Mouse (Mus musculus) right cerebral cortex, postnatal 10 days (tissue): ENCODE data around the gene Arhgap45.
A peak's percentile ranks its signal among the peaks of the same experiment; 100 is the strongest.
"Not testable (repeated sequence)": the region's sequence is repeated elsewhere in the genome, so short reads cannot be mapped to it uniquely, and the experiment has no call there.

Source experiments
- DNase-seq, 2 experiments: peaks; one replicate each; pipeline ENCODE4 v3.0.0; 2021; ENCODE audit warnings: low spot score in 2 of 2

The Arhgap45 gene

GRCm38 (mm10) chr10:80033511-80034391 lies 17.3 kb downstream of the Arhgap45 start:
- DNase-seq = no peak

GRCm38 (mm10) chr10:80035148-80035547 lies 18.7 kb downstream of the Arhgap45 start:
- no peak for DNase-seq

- no peak for DNase-seq
These were observed 19.2 kb downstream of the Arhgap45 start for GRCm38 (mm10) chr10:80035686-80036085.

GRCm38 (mm10) chr10:80036832-80037231 lies 20.4 kb downstream of the Arhgap45 start:
- DNase-seq = no peak

DNA sequence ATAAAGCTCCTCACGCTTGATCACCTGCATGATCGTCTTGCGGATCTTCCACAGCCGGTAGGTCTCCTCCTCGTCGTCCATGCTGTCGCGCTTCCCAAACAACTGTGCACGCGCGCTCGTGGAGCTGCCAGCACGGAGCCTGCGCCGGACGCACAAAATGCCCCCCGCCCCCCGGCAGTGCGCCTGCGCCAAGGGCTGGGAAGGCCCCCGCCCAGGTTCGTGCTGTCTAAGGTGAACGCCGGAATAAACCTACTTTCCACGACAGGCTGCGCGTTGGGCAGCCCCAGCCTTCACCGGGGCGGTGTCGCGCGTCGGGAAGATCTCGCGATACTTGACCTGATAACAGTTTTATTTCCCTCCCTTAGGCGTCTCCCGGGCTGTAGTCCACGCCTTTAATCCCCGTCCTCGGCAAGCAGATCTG lies 23.1 kb downstream of the Arhgap45 start, which contains the start of gene Polr2e:
TSS of gene Polr2e (minus strand) at position 237 of the 421 bp plus-strand sequence.
- DNase-seq = peak; percentile 99

- DNase-seq = not testable (repeated sequence)
These were observed 25.1 kb downstream of the Arhgap45 start for GRCm38 (mm10) chr10:80041409-80042060.

- DNase-seq = no peak
These were observed 27.6 kb downstream of the Arhgap45 start for GRCm38 (mm10) chr10:80044087-80044486.

GRCm38 (mm10) chr10:80045364-80045763 lies 28.9 kb downstream of the Arhgap45 start:
- not testable (repeated sequence) for DNase-seq

DNA sequence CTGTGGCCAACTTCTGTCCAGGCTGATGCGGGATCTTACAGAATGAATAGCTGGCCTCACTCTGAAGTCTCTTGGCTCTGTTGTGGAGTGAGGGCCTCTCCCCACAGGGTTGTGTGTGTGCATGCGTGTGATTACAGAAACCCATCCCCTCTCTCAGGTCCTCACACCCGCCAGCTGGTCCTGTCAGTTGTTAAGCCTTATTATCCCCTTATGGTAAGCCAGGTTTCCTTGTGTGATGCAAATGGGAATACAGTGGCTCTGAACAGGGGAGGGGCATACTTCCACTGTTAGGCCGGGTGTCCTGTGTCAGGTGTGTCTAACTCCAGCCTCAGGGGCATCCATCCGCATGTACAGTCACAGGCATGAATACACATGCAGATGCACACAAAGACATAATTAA lies 29.3 kb downstream of the Arhgap45 start:
- no peak for DNase-seq

- DNase-seq = no peak
These were observed 30.6 kb downstream of the Arhgap45 start, which contains the start of gene Gpx4 for GRCm38 (mm10) chr10:80047041-80047565. Gpx4 (plus strand) TSS chr10:80047166.

- DNase-seq = no peak
These were observed 31.9 kb downstream of the Arhgap45 start for GRCm38 (mm10) chr10:80048396-80048795.

- DNase-seq = no peak
These were observed 32.4 kb downstream of the Arhgap45 start for GRCm38 (mm10) chr10:80048834-80049233.

GRCm38 (mm10) chr10:80050244-80050643 lies 33.8 kb downstream of the Arhgap45 start:
- no peak for DNase-seq

GRCm38 (mm10) chr10:80050885-80051617 lies 34.6 kb downstream of the Arhgap45 start:
- no peak for DNase-seq

DNA sequence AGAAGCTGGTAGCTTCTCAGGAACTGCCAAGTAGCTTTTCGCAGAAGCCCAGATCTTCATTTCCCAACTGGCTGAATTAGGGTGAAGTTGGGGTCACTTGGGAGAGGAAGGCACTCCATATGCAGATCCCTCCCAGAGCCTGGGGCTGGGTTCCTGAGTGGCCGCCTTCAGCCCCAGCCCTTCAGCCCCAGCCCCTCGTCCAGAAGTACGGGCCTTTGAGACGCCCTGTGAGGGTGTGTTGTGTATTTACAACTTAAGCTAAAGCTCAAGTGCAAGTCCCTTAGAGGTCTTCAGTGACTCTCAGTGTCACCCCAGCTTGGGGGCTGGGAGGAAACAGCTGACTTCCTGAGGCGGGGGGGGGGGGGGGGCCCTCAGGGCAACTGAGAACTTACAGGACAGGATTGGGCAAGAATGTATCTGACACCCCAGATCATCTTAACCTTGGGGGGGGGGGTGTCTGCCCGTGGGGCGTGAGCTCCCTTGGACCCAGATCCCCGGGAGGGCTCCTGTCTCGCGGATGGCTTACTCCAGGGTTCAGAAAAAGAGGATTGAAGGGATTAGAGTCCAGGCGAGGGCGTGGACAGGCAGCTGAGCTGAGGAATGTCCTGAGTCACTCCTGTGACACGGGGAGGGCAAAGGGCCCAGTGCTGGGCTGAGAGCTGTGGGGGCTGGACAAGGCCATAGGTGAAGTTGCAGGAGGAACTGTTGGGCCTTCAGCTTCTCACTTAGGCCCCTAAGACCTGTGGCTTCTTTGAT lies 35.3 kb downstream of the Arhgap45 start:
- DNase-seq = no peak

DNA sequence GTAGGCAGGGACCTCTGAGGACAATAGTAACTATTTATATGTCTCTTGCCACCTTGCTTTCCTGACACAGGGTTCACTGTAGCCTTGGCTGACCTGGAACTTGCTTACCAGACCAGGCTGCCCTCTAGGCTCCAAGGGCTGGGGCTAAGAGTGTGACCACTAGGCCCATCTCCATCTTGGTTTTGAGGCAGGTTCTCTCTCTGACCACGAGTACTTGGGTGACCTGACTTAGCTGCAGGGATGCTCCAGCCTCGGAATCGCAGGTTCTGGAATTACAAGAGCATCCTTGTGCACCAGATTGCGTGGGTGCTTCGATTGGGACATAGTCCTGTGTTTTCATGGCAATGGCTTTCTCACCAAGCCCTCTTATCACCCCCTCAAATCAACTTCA lies 35.9 kb downstream of the Arhgap45 start:
- no peak for DNase-seq

DNA sequence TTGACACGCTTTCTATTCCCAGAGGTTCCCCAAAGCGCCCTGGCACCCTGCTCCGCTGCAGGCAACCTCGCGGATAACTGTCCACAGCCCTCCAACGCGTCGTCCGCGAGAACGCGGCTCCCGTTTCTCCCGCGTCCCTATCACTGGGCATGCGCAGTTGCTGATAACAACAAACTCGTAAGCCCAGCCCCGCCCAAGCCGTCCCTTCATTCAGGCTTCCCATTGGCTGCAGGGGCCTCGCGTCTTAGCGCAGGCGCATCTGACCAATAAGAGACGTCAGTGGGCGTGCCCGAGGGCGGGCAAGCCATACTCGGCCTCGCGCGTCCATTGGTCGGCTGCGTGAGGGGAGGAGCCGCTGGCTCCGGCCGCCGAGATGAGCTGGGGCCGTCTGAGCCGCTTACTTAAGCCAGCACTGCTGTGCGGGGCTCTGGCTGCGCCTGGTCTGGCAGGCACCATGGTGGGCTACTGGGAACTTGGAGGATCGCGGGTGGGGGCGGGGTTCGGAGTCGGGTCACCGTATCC lies 36.9 kb downstream of the Arhgap45 start:
- peak; percentile 100 for DNase-seq

- peak; percentile 75 to 77 for DNase-seq
These were observed 37.7 kb downstream of the Arhgap45 start for GRCm38 (mm10) chr10:80053831-80054815.

- DNase-seq = not testable (repeated sequence)
These were observed 38.5 kb downstream of the Arhgap45 start for GRCm38 (mm10) chr10:80054911-80055310.

- DNase-seq = no peak
These were observed 38.9 kb downstream of the Arhgap45 start for GRCm38 (mm10) chr10:80055364-80055763.
